Mouse (Mus musculus) erythroid progenitor cell, adult 5-6 weeks (primary cell): ENCODE measurements around the gene Sik3. TPM values are rescaled to one million over a fixed set of nuclear protein-coding genes. Genes with fewer than 3 reads are reported as not detected.
"Not testable (repeated sequence)": the region's sequence is repeated elsewhere in the genome, so short reads cannot be mapped to it uniquely, and the experiment has no call there.

Source experiments
- ATAC-seq: replicated peaks from 2 replicates; pipeline ENCODE4 v1.8.0; 2016; ENCODE audit warnings: moderate number of reproducible peaks, mild to moderate bottlenecking, moderate TSS enrichment, inconsistent platforms; ENCODE audit not compliant: poor library complexity, low FRiP score, severe bottlenecking
- total RNA-seq, 2 experiments: library from RNA; stranded (forward) in 1 of 2; stranded (reverse) in 1 of 2; fragments of 150-400 nt in 1 of 2; fragments of 186-747, 209-891 nt in 1 of 2; gene quantifications; 2 replicates each; pipeline versions ENCODE4 v1.2.3 to v1.2.4; 2015 to 2017; ENCODE audit warnings: low replicate concordance in 2 of 2

Gene Sik3
- total RNA-seq, 2 experiments from 2014 or later = 1.4 to 4.6 TPM

DNA sequence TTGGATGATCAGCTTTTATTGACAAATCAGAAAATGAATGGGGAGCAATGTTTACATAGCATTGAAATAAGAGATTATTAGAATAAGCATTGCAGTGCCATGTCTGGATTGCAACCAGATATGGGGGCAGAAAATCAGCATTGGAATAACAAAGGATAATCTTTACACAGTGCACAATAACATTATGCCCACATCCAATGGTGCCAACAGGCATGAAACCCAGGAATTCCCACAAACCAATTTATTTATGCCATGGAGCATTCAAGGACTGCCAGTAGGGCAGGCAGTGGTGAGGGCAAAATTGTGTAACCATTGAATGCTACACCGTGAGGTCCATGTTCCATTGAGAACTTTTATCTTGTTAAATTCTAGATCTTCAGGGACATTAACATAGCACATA lies 129.4 kb downstream of the Sik3 start:
- no peak for ATAC-seq

DNA sequence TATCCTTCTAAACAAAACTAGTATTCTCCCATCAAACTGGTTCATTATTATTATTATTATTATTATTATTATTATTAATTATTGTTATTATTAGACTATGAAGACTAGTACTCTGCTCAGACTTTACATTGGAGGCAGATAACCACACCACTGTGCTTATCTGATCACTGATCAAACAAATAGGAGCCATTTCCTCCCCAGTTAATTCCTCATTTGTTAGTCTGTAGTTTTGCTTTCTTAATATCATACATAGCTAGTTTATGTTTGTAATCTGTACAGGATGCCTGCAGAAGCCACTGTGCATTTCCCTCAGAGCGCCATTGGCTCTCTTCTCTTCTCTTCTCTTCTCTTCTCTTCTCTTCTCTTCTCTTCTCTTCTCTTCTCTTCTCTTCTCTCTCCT lies 129.9 kb downstream of the Sik3 start:
- ATAC-seq = no peak

DNA sequence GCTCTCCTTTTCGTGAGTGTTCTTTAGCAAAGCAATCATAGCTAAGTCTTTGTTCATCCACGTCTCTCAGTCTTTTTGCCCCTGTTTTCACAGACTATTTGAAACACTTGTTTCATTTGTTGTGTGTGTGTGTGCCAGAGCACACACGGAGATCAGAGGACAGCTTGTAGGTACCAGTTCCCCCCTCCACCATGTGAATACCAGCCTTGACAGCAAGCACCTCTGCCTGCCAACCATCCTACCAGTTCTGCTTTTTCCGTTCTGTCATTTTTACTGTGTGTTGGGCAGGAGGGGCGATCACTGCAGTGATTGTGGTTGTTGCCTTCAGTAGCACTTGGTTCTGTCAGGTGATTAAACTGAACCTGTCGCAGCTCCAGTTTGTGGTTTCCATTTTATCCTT lies 132.4 kb downstream of the Sik3 start:
- no peak for ATAC-seq

DNA sequence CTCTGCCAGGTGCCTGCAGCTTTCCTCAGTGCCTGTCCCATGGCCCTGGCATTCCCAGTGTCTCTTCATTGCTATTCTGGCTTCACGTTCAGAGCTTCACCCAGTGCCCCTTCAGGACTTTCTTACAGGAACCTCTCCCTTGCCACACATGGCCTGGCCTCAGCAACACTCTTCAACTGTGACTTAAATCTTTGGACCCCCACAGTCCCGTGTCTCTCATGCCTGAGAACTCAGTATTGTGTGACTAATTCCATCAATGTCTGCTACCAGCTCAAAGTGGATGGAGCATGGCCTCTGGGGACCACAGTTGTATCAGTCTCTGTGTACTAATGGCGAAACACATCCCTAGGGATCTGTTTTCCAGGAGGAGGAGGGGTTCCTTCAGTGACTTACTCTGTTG lies 133.8 kb downstream of the Sik3 start:
- no peak for ATAC-seq

DNA sequence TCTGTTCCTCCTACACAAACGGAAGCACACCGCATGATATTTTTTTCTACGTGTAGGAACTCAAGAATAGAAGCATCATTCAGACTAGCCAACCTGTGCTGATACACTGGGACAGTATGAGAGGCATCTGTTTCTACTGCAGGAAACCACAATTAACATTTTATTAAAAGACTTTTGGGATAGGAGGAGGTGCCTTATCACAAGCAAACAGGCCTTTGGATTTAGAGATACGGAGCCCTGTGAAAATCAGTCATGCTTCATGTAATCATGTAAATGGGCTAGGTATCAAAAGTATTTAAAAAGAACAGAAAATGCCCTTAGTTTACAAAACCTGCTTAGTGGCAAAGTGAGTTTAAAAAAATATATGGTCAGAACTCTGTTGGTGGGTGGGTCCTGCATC lies 136.1 kb downstream of the Sik3 start:
- no peak for ATAC-seq

DNA sequence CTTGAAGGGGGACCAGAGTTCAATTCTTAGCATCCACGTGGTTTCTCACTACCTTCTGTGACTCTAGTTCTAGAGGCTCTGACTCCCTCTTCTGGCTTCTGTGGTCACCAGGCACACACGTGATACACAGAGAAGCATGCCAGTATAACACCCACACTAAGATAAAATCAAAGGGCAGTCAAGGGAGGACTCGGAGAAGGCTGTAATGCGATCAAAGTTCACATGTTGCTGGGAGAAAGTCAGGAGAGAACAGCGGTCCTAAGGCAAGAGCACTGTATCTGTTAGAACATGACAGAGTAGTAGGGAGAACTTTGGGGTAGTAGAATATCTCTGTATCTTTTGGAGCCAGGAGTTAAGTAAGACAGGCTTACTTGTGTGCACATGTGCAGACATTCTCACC lies 136.8 kb downstream of the Sik3 start:
- ATAC-seq = no peak

DNA sequence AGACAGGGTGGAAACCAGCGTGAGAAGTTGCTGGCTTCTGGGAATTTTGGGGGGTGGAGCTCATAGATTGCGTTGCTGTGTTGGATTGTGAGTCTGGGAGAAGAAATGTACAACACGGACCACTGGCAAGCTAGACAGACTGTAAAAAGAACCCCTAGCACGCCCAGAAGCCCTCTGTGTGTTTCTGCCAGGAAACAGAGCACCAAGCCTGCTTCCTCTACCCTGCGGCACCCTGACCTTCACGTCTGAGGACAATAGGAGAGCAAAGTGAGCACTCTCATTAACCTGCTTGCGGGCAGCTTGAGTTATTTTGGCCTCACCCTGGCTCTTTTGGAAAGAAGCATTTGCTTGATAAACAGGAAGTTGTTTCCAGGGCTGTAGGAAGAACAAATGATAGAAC lies 137.5 kb downstream of the Sik3 start:
- ATAC-seq = no peak

DNA sequence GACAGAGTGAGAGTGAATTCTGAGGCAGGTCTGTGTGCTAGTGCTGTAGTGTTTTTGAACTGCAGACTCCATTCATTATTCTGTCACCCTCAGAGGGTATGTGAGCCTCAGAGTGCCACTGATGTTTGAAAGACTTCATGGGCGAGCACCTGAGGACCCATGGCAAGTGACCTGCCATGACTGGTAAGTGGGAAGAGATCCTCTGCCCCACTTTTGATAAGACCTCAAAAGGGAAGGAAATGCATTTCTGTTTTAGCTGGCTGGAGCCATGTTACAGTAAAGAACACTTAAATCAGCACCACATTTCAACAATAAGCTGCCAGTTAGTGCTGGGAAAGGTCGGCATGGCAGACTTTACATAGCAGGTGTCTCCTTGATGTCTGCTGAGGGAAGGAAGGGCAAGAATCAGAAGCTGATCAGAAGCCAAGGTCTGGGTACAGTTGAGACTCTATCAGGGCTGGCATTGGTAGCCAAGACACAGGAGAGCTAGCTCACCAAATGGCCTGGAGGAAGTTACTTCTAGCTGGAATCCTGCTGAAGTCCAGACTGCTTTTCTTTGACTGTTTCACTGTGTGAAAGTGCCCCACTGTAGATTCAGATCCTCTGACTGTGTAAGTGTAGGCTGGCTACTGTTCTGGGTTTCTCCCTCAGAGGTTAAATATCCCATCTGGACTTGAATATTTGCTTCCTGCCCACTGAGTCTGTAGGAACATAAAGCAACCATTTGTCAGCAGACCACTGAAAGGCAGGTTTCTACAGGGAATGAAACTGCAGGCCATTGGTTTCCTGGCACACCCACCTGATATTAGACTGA lies 138.5 kb downstream of the Sik3 start:
- no peak for ATAC-seq

DNA sequence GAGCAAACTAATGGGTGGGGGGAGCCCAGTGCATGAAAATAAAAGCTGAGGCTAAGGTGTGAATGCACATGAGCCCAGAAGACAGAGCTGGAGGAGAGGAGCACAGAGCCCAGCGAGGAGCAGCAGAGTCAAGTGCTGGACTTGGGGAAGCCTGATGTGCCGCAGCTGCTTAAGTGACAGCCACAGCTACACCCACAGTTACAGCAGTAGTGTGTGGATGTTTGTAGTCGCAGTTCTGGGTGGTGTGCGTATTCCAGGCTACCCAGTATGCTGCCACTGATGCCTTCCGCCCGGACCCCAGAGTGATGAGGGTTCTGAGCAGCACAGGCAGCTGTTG lies 139.1 kb downstream of the Sik3 start:
- no peak for ATAC-seq

DNA sequence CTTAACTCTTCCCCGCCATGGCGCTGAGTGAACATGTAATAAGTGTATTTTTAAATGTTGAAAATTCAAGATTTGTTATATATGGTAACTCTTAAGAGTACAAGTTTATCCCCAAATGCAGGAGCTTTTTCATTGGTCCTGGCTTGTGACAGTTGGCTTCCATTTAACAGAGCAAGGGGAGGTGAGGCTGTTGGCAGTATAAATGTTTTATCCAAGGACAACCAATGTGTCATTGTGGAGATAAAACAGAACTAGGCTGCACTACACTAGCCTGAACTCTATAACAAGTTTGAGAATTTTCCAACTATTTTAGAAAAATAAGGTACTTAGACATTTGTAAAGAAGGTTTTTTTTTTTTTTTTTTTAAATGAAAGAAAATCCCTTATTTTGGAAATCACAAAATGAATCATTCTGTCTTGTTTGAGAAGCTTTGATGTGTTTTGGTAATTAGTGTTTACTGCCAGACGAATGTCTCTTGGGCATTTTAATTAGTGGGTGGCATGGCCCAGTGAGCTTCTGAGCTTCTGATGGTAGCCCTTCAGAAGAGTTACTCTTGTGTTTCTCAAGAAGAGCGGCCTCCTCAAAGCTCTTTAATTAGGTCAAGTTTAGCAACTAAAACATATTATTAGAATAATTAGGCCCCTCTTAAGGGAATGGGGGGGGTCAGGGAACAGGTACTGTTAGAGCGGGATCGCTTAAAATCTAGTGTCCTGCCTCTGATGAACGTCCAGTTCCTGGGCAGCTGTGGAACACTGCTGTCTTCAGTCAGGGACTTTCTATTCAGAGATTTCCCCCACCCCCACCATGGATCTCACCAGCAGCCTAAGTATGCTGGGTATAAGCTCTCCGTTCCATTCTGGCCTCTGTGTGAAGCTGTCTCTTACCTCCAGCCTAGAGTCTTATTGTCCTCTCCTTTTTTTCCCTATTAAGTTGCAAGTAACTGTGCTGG lies 139.7 kb downstream of the Sik3 start:
- ATAC-seq = no peak

DNA sequence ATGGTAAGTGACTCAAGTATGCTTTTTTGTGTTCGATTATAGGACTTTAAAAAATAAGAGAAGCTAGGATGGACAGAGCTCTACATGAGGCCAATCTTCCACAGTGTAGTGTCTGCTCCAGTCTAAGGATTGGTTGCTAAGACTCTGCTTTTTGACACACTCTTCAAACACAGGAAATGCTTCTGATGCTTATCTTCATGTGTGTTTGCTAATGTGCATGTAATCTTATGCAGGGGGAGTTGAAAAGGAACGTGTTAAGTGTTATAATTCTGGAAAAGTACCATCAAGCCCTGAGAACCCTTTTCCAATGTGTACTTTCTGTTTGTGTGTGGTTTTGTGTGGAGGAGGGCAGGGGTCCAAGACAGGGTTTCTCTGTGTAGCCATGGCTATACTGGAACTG lies 141.8 kb downstream of the Sik3 start:
- ATAC-seq = no peak

DNA sequence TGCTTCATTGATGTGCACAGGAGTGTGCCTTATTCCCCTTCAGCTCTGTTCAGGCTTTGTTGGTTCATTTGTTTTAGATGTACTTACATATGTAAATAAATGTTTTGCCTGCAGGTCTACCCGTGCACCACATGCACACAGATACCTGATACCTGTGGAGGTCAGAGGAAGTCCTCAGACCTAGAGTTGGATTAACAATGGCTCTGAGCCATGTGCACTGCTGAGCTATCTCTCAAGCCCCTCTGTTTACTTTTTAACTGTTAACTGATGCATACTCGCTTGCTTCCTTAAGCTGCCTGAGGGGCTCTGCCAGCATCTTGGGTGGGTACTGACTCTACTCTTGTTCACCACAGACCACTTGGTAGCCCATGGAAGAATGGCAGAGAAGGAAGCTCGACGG lies 142.4 kb downstream of the Sik3 start:
- no peak for ATAC-seq

DNA sequence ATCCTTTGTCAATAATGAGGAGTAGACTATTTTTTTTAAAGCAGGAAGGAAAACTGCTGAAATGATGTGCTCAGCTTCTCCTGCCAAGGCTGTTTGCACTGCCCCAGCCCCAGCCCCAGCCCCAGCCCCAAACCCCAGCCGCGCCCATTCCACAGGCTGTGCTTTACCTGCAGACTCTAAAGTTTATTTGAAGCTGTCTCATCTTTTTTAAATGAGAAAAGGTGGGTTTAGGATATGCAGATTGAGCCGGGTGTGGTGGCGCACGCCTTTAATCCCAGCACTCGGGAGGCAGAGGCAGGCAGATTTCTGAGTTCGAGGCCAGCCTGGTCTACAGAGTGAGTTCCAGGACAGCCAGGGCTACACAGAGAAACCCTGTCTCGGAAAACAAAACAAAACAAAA lies 143.2 kb downstream of the Sik3 start:
- ATAC-seq = not testable (repeated sequence)

DNA sequence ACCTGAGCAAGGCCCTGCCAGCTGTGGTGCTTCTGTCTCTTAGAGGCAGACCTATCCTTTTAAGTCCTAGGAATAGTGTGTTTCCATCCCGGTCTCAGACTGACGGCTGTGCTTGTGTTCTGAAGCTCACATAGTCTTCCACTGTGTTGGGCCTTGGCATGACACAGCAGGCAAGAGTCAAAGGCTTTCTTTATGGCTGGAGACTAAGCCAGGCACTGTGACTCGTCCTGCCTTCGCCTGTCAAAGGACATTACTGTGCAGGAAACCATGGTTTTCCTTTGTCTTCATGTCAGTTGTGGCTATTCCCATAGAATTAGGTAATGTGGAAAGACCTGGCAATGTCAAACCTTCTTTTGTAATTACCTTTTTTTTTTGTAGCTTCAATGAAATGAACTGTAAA lies 144.1 kb downstream of the Sik3 start:
- ATAC-seq = no peak

DNA sequence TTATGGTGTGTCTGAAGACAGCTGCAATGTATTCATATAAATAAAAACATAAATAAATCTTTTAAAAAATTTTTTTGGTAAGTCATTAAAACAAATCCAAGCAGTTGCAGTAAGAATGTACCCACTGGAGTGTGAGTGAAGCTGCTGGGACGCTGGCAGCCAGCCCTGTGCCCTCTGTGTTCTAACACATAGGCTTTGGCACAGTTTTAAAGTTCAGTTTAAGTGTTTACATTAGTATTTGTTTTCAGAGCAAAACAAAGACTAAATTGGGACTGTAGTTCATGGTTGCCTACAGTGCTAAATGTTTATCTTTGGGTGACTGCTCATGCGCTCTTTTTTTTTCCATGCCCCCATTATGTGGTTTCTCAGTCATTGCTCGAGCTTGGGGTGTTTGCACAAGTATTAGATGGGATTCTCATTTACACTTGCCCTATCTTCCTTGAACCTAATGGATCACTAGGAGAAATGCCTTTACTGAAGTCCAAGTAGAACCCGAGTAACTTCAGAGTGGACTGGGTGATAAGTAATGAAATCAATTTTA lies 145.7 kb downstream of the Sik3 start:
- no peak for ATAC-seq

DNA sequence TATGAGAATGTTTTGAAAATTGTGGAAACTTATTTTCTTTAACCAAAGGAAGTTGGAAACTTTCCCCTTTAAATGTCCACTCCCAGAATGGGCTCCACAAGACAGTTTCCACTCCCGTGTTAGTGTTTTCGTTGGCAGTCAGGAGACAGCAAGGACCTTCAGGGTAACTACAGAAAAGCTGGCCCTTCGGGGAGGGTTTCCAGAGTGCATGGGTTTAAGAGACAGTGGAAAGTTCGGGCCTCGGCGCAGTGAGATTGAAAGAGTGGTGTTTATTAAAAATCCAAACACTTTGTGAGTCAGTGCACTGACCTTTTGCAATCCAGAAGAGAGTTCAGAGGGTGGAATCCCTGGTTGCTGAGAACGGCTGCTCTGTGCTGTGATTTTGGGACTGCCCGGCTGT lies 150.8 kb downstream of the Sik3 start:
- ATAC-seq = no peak

DNA sequence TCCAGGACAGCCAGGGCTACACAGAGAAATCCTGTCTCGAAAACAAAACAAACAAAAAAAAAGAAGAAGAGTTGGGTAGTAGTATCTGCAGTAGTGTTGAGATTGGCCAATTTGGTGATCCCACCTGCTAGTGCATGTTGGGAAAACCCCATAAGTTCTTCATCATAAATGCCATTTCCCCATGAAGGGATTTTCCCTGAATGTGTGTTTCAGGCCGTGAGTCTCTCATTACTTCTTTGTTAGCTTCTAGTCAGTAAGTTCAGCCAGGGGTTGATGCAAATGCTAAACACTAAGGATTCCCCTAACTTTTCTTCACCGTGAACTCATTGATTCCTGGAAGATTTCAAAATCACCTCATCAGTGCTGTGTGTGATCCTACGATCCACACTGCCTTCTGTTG lies 156.2 kb downstream of the Sik3 start:
- ATAC-seq = no peak

DNA sequence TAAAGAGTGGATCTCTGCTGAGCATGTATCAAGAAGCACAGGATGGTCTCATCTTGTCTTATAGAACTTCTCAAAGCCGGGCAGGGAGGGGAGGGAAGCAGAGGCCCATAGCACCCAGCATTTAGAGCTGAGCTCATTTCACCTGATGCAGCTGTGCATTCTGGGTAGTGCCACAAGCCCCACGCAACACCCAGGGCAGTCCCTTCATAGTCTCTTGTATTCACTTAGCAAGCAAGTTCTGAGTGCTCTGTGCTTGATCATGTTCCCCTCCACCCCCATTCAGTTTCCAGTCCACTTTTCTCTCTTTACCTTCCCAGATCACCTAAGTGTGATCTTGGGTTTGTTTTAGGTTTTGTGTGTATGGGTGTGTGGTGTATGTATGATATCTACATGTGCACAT lies 159.6 kb downstream of the Sik3 start:
- no peak for ATAC-seq

DNA sequence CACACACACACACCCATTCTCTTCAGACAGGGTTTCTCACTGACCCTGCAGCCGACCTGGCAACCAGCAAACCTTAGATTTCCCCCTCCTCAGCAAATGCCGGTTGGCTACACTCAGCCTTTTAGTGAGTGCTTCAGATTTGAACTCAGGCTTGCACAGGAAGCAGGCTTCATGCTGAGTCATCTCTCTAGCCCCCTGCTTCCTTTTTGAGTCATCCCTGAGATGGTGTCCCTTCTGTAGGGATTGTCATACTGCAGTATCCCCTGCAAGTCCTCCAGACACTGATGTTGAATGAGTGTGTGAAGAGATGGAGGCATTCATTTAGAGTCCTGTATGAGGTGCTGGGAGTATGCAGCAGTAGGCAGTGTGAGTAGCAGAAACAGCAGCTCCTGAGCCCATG lies 160.3 kb downstream of the Sik3 start:
- ATAC-seq = no peak

DNA sequence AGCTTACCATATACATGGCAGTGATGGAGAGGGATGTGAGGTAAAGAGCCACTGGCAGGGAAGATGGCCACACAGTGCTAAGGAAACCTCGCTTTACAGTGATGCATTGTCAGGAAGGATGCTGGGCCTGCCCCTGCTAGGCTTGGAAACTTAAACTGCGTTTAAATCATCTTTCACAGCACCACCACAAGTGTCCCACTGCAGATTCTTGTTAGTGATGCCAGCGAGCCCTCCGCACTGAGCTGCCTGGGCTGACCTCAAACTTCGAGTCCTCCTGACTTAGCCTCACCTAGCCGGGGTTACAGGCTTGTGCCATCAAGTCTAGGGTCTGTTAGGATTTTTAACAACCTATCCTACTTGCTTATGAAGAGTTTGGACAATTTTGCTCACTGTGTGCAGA lies 161.3 kb downstream of the Sik3 start:
- ATAC-seq = no peak

DNA sequence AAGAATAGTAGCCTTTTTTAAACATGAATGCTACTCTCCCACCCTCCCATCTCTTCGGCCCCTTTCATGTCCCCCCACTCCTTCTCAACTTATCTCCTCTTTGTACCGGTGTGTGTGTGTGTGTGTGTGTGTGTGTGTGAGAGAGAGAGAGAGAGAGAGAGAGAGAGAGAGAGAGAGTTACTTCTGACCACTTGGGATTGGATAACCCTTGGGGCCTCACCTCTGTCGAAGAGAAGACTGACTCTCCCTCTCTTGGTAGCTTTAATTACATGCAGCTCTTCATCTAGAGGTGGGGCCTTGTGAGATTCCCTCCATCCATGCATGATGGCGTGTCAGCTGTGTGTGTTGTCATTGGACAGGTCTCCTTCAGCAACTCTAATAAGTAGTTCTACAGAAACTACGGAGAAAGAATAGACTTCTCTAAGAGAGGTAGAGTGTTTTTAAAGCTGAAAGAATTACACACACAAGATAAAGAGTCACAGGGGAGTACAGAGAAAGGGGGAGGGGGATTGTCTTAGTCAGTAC lies 162.2 kb downstream of the Sik3 start:
- no peak for ATAC-seq
